Mouse (Mus musculus): ENCODE data around the gene Lsr. TPM values are rescaled to one million over a fixed set of nuclear protein-coding genes. Genes with fewer than 3 reads are reported as not detected.
A peak's percentile ranks its signal among the peaks of the same experiment; 100 is the strongest.
"Not testable (repeated sequence)": the region's sequence is repeated elsewhere in the genome, so short reads cannot be mapped to it uniquely, and the experiment has no call there.

Lsr gene
- polyA plus RNA-seq, 1 experiment from 2014 or later: 15.4 TPM

- ATAC-seq (ENCODE audit: low FRiP score, low read depth): no peak
- 96% methylated on average over 9 of the region's 9 CpGs for WGBS
- Histone ChIP-seq H3K4me2 (replicated peaks) (no peak overlapping the region), H3K9me3 (no peaks in the 10 kb centered on the region), H3K9ac (no peak overlapping the region), H3K27me3 (replicated peaks) (no peaks in the 10 kb centered on the region), H3K36me3 (peaks cover 18% of the 10 kb centered on the region), H3K27ac (no peak overlapping the region), H3K4me3 (no peak overlapping the region), H3K4me1 (peaks cover 22% of the 10 kb centered on the region)
Observed at GRCm38 (mm10) chr7:30958866-30959487, 14.3 kb downstream of the Lsr start.

- Histone ChIP-seq H3K27ac (no peak overlapping the region), H3K27me3 (replicated peaks) (no peaks in the 10 kb centered on the region), H3K4me2 (replicated peaks) (peak overlapping the region; percentile 92), H3K9ac (peak overlapping the region; percentile 98), H3K4me1 (peaks cover 22% of the 10 kb centered on the region), H3K4me3 (peak overlapping the region; percentile 100), H3K36me3 (peaks cover 25% of the 10 kb centered on the region), H3K9me3 (no peaks in the 10 kb centered on the region)
- 67% methylated on average over 28 of the region's 28 CpGs for WGBS
- no peak for ATAC-seq (ENCODE audit: low FRiP score, low read depth)
Observed at GRCm38 (mm10) chr7:30958109-30958865, 15.0 kb downstream of the Lsr start.

GRCm38 (mm10) chr7:30957367-30957783 lies 15.9 kb downstream of the Lsr start:
- Histone ChIP-seq H3K27me3 (replicated peaks) (no peaks in the 10 kb centered on the region), H3K4me3 (peak overlapping the region; percentile 100), H3K27ac (peak overlapping the region; percentile 96), H3K36me3 (peaks cover 34% of the 10 kb centered on the region), H3K9ac (peak overlapping the region; percentile 98), H3K4me2 (replicated peaks) (peak overlapping the region; percentile 92), H3K4me1 (peaks cover 22% of the 10 kb centered on the region), H3K9me3 (no peaks in the 10 kb centered on the region)
- WGBS: under 1% methylated on average over 43 of the region's 43 CpGs
- ATAC-seq (ENCODE audit: low FRiP score, low read depth): peak; percentile 42

GRCm38 (mm10) chr7:30956756-30957366 lies 16.4 kb downstream of the Lsr start, which contains the start of gene Usf2:
TSS of gene Usf2 (minus strand) at chr7:30956803.
- Histone ChIP-seq H3K27ac (peak within 1 kb of the TSS; percentile 96), H3K4me2 (replicated peaks) (peak within 1 kb of the TSS; percentile 92), H3K9me3 (no peaks in the 10 kb centered on the region), H3K36me3 (peaks cover 39% of the 10 kb centered on the region), H3K4me1 (peaks cover 22% of the 10 kb centered on the region), H3K27me3 (replicated peaks) (no peaks in the 10 kb centered on the region), H3K9ac (peak within 1 kb of the TSS; percentile 98), H3K4me3 (peak within 1 kb of the TSS; percentile 100)
- ATAC-seq (ENCODE audit: low FRiP score, low read depth): peak; percentile 48
- 2% methylated on average over 32 of the region's 82 CpGs for WGBS

GRCm38 (mm10) chr7:30956357-30956751 lies 16.9 kb downstream of the Lsr start:
- WGBS: under 1% methylated on average over 45 of the region's 49 CpGs
- no peaks in the 10 kb centered on the region for H3K27me3 ChIP-seq (replicated peaks)
- H3K9ac ChIP-seq: peak overlapping the region; percentile 98
- peak overlapping the region; percentile 100 for H3K4me3 ChIP-seq
- H3K4me2 ChIP-seq (replicated peaks): peak overlapping the region; percentile 92
- no peaks in the 10 kb centered on the region for H3K9me3 ChIP-seq
- peak overlapping the region; percentile 96 for H3K27ac ChIP-seq
- H3K4me1 ChIP-seq: peaks cover 22% of the 10 kb centered on the region
- ATAC-seq (ENCODE audit: low FRiP score, low read depth): peak; percentile 57
- peaks cover 43% of the 10 kb centered on the region for H3K36me3 ChIP-seq

- peak; percentile 69 for ATAC-seq (ENCODE audit: low FRiP score, low read depth)
- H3K27ac ChIP-seq: peak overlapping the region; percentile 96
- H3K27me3 ChIP-seq (replicated peaks): no peaks in the 10 kb centered on the region
- no peaks in the 10 kb centered on the region for H3K9me3 ChIP-seq
- H3K9ac ChIP-seq: peak overlapping the region; percentile 98
- H3K36me3 ChIP-seq: peaks cover 48% of the 10 kb centered on the region
- peak overlapping the region; percentile 100 for H3K4me3 ChIP-seq
- WGBS: under 1% methylated on average over 64 of the region's 64 CpGs
- H3K4me2 ChIP-seq (replicated peaks): peak overlapping the region; percentile 92
- H3K4me1 ChIP-seq: peaks cover 22% of the 10 kb centered on the region
Observed at GRCm38 (mm10) chr7:30955584-30956356, 17.5 kb downstream of the Lsr start.

- 84% methylated on average over 12 of the region's 12 CpGs for WGBS
Observed at GRCm38 (mm10) chr7:30954971-30955520, 18.2 kb downstream of the Lsr start.

GRCm38 (mm10) chr7:30954036-30954435 lies 19.2 kb downstream of the Lsr start:
- no peak for ATAC-seq (ENCODE audit: low FRiP score, low read depth)
- H3K9ac ChIP-seq: no peak overlapping the region
- no peaks in the 10 kb centered on the region for H3K9me3 ChIP-seq
- peaks cover 65% of the 10 kb centered on the region for H3K36me3 ChIP-seq
- H3K27ac ChIP-seq: no peak overlapping the region
- WGBS: 90% methylated on average over 3 of the region's 3 CpGs
- no peaks in the 10 kb centered on the region for H3K27me3 ChIP-seq (replicated peaks)
- peaks cover 22% of the 10 kb centered on the region for H3K4me1 ChIP-seq
- H3K4me2 ChIP-seq (replicated peaks): no peak overlapping the region
- no peak overlapping the region for H3K4me3 ChIP-seq

More at GRCm38 (mm10) chr7:30954971-30955520, 18.2 kb downstream of the Lsr start:
- Histone ChIP-seq H3K4me1 (peaks cover 22% of the 10 kb centered on the region), H3K36me3 (peaks cover 55% of the 10 kb centered on the region), H3K4me3 (peak overlapping the region; percentile 100), H3K4me2 (replicated peaks) (peak overlapping the region; percentile 92), H3K27me3 (replicated peaks) (no peaks in the 10 kb centered on the region), H3K27ac (no peak overlapping the region), H3K9me3 (no peaks in the 10 kb centered on the region), H3K9ac (peak overlapping the region; percentile 98; the same call in 1 of the 2 replicates)
- ATAC-seq (ENCODE audit: low FRiP score, low read depth): no peak

GRCm38 (mm10) chr7:30953459-30953858 lies 19.8 kb downstream of the Lsr start:
- no peaks in the 10 kb centered on the region for H3K9me3 ChIP-seq
- no peak overlapping the region for H3K9ac ChIP-seq
- ATAC-seq (ENCODE audit: low FRiP score, low read depth): no peak
- no peak overlapping the region for H3K4me3 ChIP-seq
- H3K27ac ChIP-seq: no peak overlapping the region
- H3K4me2 ChIP-seq (replicated peaks): no peak overlapping the region
- peaks cover 64% of the 10 kb centered on the region for H3K36me3 ChIP-seq
- 91% methylated on average over 6 of the region's 6 CpGs for WGBS
- peaks cover 20% of the 10 kb centered on the region for H3K4me1 ChIP-seq
- H3K27me3 ChIP-seq (replicated peaks): no peaks in the 10 kb centered on the region

- Histone ChIP-seq H3K27me3 (replicated peaks) (no peaks in the 10 kb centered on the region), H3K4me2 (replicated peaks) (no peak overlapping the region), H3K9ac (no peak overlapping the region), H3K4me3 (no peak overlapping the region), H3K9me3 (no peaks in the 10 kb centered on the region), H3K27ac (no peak overlapping the region), H3K4me1 (peaks cover 12% of the 10 kb centered on the region), H3K36me3 (peaks cover 64% of the 10 kb centered on the region)
- no peak for ATAC-seq (ENCODE audit: low FRiP score, low read depth)
- 94% methylated on average over 16 of the region's 16 CpGs for WGBS
Observed at GRCm38 (mm10) chr7:30952441-30953265, 20.6 kb downstream of the Lsr start.

- H3K27ac ChIP-seq; ATAC-seq (ENCODE audit: low FRiP score, low read depth); H3K4me1 ChIP-seq; H3K4me3 ChIP-seq; H3K27me3 ChIP-seq (replicated peaks); H3K4me2 ChIP-seq (replicated peaks); H3K9me3 ChIP-seq; H3K9ac ChIP-seq: not testable (repeated sequence)
- WGBS: 94% methylated on average over 3 of the region's 3 CpGs
- peaks cover 75% of the 10 kb centered on the region for H3K36me3 ChIP-seq
Observed at GRCm38 (mm10) chr7:30949902-30950301, 23.4 kb downstream of the Lsr start.
